Mouse (Mus musculus) lung, postnatal 10 days (tissue): Measurements from ENCODE around the gene Frmpd1.

Source experiments
- DNase-seq: peaks from one replicate; pipeline ENCODE4 v3.0.0; 2021

The Frmpd1 gene

DNA sequence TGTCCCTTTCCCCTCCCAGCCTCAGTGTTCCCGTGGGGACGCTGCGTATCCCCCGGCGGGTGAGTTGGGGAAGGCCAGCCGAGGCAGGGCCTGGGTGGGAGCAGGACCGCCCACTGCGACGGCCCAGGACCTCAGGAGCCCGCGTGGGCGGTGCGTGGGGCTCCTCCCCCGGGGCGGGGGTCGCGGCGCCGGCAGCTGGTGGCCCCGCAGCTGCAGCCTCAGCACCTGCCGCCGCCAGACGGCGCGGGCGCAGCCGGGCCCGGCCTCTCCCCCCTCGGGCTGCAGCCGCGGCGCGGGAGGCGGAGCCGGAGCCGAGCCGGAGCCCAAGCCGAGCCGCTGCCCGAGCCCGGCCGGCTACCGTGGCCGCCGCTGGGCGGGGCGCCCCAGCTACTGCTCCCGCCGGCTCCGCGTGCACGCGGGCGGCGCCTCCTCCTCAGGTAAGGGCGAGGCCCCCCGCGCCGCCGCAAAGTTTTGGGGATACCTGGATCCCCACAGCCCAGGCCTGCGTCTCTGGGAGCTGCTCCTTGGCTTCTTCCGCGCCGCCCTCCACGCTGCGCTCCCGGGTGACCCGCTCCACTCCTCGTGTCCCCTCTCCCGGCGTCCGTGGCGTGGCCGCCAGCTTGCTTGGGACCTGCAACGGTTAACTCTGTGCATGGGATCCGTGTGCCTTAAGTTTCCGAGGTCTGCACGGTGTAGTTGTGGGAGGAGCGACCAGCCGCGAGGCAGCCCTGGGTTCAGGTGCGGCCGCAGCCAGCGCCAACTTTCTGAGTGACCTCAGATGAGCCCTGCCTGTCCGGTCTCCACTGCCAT lies at the start of gene Frmpd1:
Frmpd1 (plus strand) TSS at position 355 of the 810 bp plus-strand sequence.
- peak; percentile 55 for DNase-seq

DNA sequence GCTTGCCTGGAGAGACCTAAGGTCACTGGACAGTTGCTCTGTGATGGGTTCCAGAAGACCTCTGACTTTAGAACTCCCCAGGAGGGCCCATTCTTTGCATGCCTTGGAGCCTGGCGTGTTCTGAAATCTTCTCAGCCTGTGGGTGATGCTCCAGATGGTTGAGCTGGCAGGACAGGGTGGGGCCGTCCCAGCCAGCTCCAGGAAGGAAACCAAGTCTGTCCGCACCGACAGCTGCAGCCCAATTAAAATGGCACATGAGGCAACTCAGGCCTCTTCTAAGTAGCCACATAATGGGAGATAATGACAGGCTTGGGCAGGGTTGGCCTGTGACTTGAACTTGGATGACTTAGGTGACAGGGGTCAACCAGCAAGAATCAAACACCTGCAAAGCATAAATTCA lies 47.0 kb upstream of the Frmpd1 start:
- no peak for DNase-seq

DNA sequence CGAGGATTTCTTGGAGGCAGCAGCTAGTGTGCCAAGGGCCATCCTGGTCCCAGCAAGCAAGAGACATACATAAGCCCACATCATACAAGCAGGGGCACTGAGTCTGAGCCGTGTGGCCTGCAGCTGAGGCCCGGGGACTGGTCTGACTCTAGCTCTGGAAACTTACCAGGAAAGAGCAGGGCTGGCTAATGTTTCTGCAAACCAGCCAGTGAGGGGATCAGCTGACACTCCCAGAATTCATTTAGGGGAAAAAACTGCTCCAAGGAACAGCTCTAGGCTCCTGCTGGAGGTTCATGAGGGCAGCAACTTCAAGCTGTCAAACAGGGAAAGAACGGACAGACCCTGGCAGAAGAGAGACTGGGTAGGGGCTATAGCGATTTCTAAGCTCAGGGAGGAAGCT lies 42.8 kb upstream of the Frmpd1 start:
- DNase-seq, result peak; percentile 9

DNA sequence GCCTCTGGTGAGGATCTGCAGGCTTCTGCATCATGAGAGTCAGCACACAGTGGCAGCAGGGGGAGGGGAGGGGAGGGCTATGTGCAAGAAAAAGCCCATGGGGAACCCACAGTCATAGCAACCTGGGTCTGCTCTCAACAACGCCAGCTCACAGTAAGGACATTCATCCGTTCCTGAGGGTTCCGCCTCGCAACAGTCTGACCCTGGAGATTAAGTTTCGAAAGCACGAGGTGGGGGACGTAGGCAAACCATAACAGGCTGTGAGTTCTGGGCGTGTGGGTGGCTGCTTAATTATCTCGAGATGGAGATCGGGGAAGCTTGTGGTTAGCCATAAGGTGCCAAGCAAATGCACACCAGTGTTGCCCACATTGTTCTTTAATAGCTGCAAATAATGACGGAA lies 42.3 kb upstream of the Frmpd1 start:
- no peak for DNase-seq

DNA sequence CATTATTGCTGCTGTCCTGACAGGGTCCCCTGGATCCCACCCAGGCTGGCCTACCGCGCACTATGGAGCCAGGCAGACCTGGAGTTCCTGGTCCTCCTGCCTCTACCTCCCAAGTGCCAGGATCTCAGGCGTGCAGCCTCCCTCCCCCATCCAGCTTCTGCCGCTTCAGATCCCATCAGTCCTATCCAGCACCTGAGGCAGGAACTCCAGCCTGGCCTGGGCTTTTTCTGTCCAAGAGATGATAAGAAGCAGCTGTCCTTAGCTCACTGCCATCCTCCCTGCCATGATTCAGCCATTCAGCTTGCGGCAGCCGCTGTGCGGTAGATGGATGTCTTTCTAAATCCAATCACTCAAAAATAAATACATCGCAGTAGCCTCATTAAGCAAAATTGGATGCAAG lies 41.7 kb upstream of the Frmpd1 start:
- no peak for DNase-seq

DNA sequence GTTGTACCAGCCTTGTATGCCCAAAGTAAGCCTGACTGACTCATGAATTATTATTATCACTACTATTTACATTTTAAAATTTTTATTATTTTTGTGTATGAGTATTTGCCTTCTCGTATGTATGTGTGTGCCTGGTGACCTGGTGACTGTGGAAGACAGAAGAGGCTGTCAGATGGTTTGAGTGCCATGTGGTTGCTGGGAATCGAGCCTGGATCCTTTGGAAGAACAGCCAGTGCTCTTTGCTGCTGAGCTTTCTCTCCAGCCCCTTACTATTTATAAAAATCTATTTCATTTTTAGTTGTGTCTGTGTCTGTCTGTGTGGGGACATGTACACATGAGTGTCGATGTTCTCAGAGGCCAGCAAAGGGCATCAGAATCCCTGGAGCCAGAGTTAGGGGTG lies 28.2 kb upstream of the Frmpd1 start:
- no peak for DNase-seq

DNA sequence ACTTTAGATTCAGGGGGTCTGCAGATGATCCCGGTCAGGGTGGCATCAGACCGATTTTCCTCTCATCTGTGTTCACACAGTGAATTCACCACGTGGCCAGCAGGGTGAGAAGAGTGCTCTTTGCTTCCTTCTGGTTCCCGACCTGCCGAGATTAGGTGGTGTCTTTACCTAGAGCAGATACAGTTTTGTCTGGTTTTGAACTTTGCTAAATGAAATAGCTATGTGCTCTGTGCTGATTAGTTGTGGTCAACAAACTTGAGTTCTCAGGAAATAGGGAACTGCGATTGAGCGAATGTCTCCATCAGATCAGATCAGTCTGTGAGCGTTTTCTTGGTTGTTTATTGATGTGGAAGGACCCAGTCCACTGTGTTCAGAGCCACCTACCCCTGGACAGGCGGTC lies 26.1 kb upstream of the Frmpd1 start:
- DNase-seq, result no peak

DNA sequence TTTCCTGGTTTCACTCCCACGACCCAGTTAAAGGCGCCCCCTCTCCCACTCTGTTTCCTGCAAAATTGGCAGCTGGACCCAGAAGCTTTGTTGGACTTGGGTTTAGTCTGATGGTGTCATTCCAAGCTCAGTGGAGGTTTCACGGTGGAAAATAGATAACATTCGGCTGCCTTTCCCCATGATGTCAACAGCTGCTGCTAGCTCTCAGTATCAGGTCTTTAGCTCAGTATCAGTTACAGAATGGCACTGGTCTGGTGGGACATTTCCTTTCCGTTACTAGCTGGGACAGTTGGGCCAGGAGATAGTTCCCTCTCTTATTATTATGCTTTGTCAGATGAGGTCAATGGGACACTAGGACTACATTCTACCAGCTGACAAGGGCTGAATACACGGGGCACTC lies 23.9 kb upstream of the Frmpd1 start:
- no peak for DNase-seq

DNA sequence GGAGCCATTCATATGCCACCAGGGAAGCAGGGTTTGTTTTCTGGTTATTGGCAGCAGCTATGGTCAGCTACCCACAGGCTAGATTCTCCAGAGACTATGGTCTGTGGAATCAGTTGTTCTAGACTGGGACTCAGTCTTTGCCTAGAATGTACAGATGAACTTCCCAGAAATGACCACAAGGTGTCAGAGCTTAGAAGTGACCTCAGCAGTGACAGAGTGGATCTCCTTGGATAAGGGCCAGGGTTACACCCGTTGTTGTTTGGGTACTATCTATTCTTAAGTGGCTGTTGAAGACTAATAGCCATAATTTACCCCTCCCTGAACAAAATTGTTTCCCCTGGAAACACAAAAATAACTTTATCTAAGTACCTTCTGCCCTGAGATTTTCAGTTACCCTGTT lies 21.0 kb upstream of the Frmpd1 start:
- peak; percentile 69 for DNase-seq

DNA sequence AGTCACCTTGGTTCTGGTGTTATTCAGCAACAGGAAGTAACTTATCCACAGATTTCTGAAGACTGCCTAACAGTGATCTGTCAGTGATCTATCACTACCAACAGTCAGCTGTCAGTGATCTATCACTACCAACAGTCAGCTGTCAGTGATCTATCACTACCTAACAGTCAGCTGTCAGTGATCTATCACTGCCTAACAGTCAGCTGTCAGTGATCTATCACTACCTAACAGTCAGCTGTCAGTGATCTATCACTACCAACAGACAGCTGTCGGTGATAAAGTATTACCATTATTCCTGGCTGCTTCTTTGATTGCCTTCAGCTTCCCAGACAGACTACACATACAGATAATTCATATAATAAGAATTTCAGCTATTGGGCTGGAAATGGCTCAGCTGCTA lies 19.2 kb upstream of the Frmpd1 start:
- no peak for DNase-seq

DNA sequence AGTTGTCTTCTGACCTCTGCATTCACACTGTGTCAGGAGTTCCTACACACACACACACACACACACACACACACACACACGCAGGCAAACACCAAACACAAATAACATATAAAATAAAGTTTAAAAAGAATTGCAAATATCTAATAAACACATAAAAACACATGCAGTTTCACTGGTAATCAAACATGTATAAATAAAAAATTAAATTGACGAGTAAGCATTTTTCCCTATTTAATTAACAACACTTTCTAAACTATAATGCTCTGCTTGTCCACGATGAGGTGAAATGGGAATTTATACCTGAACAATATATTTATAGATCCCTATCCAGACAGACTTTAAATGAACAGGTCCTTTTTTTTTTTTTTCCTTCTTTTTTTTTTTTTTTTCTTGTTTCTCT lies 18.7 kb upstream of the Frmpd1 start:
- DNase-seq, result no peak

DNA sequence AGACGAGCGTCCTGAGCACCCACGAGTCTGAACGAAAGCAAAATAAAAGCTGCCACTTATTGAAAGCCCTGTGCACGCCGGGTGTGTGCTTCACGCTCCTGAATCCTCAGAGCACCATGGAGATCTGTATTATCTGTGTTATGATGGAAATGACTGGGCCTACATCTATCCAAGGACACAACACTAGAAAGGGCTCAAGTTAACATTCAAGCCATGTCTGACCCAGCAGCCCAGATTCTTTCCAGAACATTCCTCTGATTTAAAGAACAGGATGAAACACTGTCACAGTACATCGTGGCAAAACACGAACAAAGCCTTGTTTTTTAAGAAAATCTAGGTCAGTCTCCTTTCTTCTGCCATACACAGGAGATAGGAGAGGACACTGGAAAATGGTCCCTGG lies 13.3 kb upstream of the Frmpd1 start:
- DNase-seq, result no peak

DNA sequence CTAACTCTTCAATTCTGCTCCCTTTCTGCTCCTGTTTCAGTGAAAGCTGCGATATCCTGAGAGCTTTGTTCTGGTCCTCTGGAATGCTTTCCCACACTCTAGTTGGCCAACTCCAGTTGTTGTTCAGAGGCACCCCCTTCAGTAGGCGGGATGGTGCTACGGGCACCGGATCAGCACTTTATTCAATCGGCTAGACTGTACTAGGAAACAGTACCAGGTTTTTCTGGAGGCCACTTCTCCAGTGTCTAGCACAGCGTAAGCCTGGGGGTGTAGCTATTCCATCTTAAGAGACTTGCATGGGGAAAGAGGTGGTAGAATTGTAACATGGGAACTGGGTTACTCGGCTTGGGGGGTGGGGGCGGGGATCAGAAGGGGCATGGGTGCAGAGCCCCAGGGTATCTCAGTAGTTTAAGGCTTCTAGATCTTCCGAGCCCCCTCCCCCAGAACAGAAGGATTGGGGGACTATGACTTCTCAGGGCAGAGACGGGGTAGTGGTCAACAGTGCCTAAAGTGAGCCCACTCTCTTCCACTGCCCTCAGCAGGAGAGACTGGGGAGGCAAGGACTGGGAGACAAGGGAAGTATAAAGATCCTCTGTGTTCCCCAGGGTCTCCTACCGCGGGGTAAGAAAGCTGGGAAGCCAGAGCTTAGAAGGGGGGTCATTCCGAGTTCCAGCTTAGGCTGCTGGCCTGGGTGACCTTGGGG lies 706 bp upstream of the Frmpd1 start:
- no peak for DNase-seq

DNA sequence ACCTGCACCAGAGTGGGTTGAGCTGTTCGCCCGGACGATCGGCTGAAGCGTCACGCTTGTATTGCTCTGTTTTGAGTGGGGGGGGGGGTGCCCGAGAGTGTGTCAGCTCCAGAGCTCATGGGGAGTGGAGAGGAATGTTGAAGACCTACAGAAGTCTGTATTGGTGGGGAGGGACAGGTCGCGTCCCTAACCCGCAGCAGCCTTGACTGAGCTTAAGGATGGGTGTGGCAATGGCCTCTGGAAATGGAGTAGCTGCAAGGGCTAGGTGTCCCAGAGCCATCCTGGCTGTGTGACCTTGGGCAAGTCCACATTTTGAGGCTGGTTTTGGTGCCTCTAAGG lies 625 bp downstream of the Frmpd1 start:
- DNase-seq, result no peak

DNA sequence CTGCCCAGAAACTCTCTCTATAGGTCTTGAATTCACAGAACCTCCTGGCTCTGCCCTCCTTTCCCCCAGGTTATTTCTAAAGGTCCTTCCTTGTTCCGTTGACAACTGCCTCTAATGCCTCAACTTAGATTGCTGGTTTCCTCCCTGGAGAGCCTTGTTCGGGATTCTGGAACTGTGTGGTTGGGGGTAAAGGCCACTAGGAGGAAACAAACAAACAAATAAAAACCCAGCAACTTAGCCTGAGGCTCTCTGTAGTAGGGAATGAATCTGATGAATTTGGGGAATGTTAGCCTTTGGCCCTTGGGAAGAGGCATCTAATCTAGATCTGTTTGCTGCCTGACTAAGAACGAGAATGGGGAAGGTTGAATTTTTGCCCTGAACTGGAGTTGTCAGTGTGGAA lies 13.6 kb downstream of the Frmpd1 start:
- no peak for DNase-seq

DNA sequence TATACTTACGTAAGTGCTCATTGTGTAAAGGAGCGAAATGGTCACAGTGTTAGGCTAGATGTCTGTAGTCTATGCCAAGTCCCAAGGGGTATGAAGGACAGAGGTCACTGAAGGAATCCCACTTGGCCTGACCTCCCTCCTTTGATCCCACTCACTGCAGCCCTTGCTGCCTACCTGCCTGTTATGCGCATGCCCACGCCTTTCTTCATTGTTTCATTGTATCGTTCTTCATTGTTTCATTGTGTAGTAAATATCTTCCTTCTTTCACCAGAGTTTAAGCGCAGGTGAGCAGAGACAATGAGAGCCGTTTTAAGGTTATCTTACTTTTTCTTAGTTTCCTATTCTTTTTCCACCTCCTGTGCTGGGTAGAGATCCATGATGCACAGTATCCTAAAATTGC lies 18.6 kb downstream of the Frmpd1 start:
- no peak for DNase-seq

DNA sequence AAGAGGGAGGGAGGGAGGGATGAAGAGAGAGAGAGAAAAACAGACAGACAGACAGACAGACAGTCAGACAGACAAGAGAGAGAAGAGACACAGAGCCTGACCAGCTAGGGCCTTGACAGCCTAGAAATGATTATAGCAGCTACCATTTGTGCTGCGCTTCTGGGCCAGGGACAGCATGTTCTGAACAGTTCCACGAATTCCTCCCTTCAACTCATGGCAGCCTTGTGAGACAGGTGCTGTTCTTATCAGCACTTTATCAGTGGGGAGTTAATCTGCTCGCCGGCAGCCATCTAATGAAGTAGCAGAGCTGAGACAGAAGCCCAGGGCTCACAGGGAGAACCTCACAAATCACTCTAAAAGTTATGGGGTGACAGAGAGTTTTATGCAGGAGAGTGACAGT lies 22.8 kb downstream of the Frmpd1 start:
- DNase-seq, result no peak

DNA sequence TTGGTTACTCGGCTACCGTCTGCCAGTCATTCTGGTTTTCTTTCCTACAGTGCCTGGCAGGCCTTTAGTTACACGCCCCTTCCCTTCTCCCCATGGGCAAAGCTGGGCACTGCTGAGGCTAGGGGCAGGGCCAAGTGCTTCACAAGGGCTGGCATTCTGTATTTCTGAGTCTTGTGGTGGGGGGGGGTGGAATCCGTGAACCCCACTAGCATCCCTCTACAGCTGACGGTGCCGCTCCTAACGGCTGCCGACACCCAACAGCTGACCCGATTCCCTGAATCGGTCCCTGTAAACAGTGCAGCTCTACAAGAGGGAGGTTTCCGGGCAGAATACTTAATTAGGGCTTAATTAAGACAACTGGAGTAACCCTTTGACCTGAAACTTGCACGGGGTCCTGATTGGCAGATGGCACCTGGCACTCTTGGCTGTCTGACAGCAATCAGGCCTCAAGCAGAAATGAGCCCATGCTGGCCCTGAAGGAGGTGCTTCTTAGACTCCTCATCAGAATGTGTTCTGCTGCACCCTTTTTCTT lies 24.2 kb downstream of the Frmpd1 start:
- no peak for DNase-seq

DNA sequence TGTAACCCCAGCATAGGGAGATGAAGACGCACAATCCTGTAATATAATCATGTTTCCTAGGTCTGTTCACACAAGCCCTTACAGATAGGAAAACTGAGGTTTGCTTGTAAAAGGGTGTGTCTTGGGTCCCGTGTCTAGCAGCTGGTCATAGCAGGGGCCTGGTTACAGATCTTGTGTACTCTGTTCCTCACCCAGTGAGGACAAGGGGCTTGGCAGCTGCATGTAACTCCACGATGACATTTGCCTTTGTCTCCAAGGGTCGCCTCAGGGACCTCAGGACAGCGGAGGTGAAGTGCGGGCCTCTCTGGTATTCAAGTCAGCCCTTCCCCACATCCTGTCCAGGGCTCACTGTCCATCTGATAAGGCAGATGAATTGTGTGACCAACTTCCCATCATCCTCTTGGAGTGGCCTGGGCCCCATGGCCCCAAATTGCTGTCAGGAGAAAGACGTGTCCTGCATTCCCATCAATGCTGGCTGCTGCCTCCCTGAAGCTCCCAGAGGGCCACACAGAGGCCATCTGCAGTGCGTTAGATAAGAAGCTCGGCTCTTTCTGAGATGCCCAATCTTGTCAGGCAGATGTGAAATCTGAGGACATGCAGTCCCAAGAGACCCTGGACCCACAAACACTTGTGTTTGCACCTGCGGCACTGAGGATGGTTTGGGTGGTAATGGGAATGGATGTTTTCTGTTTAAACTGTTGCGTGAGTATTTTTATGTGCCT lies 27.8 kb downstream of the Frmpd1 start:
- DNase-seq, result no peak

DNA sequence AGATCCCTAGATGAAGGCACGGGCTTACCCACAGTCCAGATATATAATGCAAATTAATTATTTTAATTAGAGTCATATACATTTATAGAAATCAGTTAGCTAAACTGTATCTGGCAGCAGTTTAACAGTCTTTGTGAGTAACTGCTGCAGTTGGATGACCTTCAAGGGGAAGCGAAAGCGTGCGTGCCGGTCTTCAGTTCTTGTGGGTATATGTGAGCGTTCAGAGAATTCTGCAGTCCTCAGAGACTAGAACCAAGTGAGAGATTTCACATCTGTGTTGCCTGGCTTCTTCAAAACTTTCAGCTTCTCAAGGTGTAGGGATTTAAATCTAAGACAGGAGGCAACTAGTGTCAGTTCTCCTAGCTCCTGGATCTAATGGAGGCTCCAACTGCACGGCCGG lies 35.3 kb downstream of the Frmpd1 start:
- no peak for DNase-seq

DNA sequence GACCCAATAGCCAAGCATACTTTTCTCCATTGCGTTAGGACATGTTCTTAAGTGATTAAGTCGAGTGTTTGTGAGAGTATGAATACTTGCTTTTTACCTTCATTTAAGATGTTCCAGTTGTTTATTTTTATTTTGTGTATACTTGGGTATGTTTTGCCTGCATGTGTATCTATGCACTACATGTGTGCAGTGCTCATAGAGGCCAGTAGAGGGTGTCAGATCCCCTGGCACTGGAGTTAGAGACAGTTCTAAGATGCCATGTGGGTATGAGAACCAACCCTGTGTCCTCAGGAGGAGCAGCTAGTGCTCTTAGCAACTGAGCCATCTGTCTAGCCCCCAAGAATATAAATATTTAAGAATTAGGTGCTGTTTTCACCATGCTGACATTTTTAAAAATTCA lies 37.7 kb downstream of the Frmpd1 start:
- DNase-seq, result no peak

DNA sequence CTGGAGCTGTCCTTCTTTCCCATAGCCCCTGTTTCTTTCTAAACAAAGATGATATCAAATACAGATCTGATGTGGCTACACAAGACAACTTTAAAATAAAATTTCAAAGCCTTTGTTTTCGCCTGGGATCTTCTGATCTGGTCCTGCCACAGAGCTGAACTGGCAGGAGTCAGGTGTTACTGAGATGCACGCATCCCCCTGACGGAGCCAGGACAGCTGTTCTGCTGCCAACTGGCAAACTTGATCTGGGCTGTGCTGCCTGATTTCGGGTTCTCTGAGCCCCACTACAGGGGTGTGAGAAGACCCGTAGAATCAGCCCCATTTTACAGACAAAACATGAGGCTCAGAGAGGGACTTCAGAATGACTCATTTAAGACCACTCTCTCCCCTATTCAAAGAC lies 45.6 kb downstream of the Frmpd1 start:
- DNase-seq, result no peak

DNA sequence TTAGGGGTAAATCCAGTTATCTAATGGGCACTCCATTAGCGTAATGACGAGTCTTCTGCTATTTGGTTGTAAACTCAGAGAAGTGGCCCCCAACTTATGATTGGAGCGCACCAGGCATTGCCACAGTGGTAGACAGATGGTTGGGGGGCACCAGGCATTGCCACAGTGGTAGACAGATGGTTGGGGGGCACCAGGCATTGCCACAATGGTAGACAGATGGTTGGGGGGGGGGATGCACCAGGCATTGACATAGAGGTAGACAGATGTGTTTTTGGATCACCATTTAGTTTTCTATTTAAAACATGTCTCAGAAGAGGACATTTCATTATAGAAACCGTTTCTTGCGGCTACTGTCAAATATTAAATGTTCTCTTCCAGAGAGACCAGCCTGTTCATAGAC lies 53.6 kb downstream of the Frmpd1 start:
- no peak for DNase-seq

DNA sequence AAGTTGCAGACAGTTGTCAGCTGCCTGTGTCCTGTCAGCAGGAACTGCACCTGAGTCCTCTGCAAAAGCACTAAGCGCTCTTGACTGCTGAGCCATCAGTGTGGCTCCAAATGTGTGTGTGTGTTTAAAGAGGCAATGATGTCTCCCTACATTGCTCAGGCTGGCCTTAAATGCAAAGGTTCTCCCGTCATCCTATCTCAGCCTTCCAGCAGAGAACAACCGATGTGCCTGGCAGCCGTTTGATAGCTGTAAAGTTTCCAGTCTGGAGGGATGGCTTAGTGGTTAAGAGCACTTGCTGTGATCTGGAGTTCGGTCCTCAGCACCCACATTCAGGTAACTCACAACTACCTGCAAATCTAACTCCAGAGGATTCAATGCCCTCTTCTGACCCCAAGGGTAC lies 56.7 kb downstream of the Frmpd1 start:
- no peak for DNase-seq
